21 mouse cellular contexts compared by ENCODE assay signal in the genomic region with DNA sequence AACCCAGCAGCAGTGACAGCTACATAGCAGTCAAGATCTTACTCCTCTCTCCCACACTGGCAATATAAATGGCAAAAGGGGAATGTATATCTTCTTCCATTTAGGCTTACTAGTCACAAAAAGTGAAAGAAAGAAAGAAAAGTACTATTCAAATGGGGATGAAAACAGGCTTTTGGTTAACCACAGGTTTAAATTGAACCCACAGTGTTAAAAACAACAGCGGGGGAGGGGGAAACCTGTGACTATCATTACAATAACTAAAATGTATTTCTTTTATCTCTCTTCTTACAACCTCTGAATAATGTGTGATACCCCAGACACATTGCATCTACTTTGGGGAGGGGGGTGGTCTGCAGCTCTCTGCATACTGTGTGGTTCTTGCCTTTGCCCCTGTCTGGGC. TPM values are rescaled to one million over a fixed set of nuclear protein-coding genes. Genes with fewer than 3 reads are reported as not detected.
DNase-seq lines count a peak whose midpoint lies in the region; ATAC-seq and TF ChIP-seq lines count a peak whose summit lies in the region.
"Had no signal": no experiment of that assay in that cellular context is flagged by ENCODE, and none has a peak within 500 bp of the region (broad histone marks: within the 10 kb centered on the region; RNA-seq: fewer than 3 reads in every experiment).

No protein-coding gene starts in this region.

- peaks cover 4% of the 10 kb centered on the region; the same call in 1 of the 2 replicates for H3K4me1 ChIP-seq in bone marrow, adult 2 months (ENCODE audit: control insufficient read depth, insufficient read depth, low read length)
- H3K4me1 ChIP-seq: forebrain, embryonic 12.5 days; hindbrain, embryonic 10.5 days had no signal

- peak overlapping the region; percentile 12; the same call in 1 of the 2 replicates for H3K27ac ChIP-seq in bone marrow, adult 2 months (ENCODE audit: control insufficient read depth, insufficient read depth, low read depth, low read length, poor library complexity)
- H3K27ac ChIP-seq: embryonic facial prominence, embryonic 13.5 days; forebrain, embryonic 12.5 days; gastrocnemius, adult 2 months; hindbrain, embryonic 10.5 days; hindbrain, embryonic 14.5 days had no signal

- DNase-seq in thymus, postnatal 14 days = peak; percentile 46
- DNase-seq in thymus, postnatal 10 days (ENCODE audit: low spot score in 2 of 2) = no peak
- DNase-seq in natural killer cell, adult 2 months (ENCODE audit: low spot score in 2 of 2) = peak; percentile 37 to 53
- DNase-seq in layer of hippocampus, adult 11-12 months (ENCODE audit: low spot score) = no peak
- DNase-seq in lung, postnatal 25 days (ENCODE audit: low spot score) = no peak
- DNase-seq: adrenal gland, adult 8-10 months; adrenal gland, postnatal 36 days; cerebellum, adult 11-12 months; cerebellum, adult 9-11 months; cerebellum, postnatal 36 days; gastrocnemius, adult 2 months; gastrocnemius, postnatal 25 days had no signal

- no peak for TF ChIP-seq POLR2A in bone marrow, adult 2 months (IDR thresholded peaks at IDR 0.05; ENCODE audit: borderline replicate concordance, control insufficient read depth, low read depth, low read length)

- no peak for TF ChIP-seq CTCF in bone marrow, adult 2 months (IDR thresholded peaks at IDR 0.05; ENCODE audit: control insufficient read depth, insufficient read depth, low read length)

- H3K4me3 ChIP-seq in bone marrow, adult 2 months (replicated peaks; ENCODE audit: control insufficient read depth, low read depth, low read length) = no peak overlapping the region
- H3K4me3 ChIP-seq: embryonic facial prominence, embryonic 13.5 days; forebrain, embryonic 12.5 days; gastrocnemius, adult 2 months; heart, embryonic 12.5 days; hindbrain, embryonic 10.5 days had no signal

- ATAC-seq in CD4-positive, CD25-positive, alpha-beta regulatory T cell, adult 4 months = peak; percentile 82
- ATAC-seq: forebrain, embryonic 16.5 days; Patski had no signal

- 62% methylated on average over 1 of the region's 1 CpGs for WGBS in bone marrow, adult 2 months

RNA-seq across cellular contexts. Expression of a gene that starts 55.9 kb away (rescaled TPM):
- 1 to 10 TPM; 7.4 to 7.8 TPM for polyA plus RNA-seq in CD4-positive, CD25-positive, alpha-beta regulatory T cell, adult 4 months (2017; shearing (Covaris generic))
- polyA plus RNA-seq in bone marrow, adult 2 months (2011; ENCODE audit: insufficient read depth, insufficient read length, low replicate concordance, missing spikeins) = not detected in 2 replicates

Comparison
In these comparisons a context has a peak if more than half of its experiments do, and no peak if none do; other contexts are left out.
1. DNase-seq: peak in thymus, postnatal 14 days (single experiment) and natural killer cell, adult 2 months (2 of 2); none in thymus, postnatal 10 days (0 of 2), layer of hippocampus, adult 11-12 months (single experiment) and lung, postnatal 25 days (single experiment).